Mouse (Mus musculus) kidney, embryonic 16.5 days (tissue): ENCODE results near the gene 9430097D07Rik. TPM values are rescaled to one million over a fixed set of nuclear protein-coding genes. Genes with fewer than 3 reads are reported as not detected.

ENCODE experiments used
- ATAC-seq: fragments of 200-750 bp; cut with Nextera tagmentation; 2 replicates; pipeline ENCODE4 v1.8.0; 2017; ENCODE audit warnings: moderate TSS enrichment; ENCODE audit not compliant: low FRiP score, low TSS enrichment
- H3K27ac ChIP-seq: fragments of 300-500 bp; sonication (generic); 2 replicates; pipeline ENCODE4 v1.5.1; 2014; ENCODE audit warnings: low read length
- H3K27me3 ChIP-seq: fragments of 300-500 bp; sonication (generic); 2 replicates; pipeline ENCODE4 v1.6.1; 2014; ENCODE audit warnings: low read length, control low read depth, mixed read lengths; ENCODE audit not compliant: insufficient read depth
- H3K36me3 ChIP-seq: fragments of 300-500 bp; sonication (generic); 2 replicates; pipeline ENCODE4 v1.6.1; 2014; ENCODE audit warnings: low read length, control low read depth, mixed read lengths; ENCODE audit not compliant: insufficient read depth
- H3K4me1 ChIP-seq: fragments of 300-500 bp; sonication (generic); 2 replicates; pipeline ENCODE4 v1.6.1; 2014; ENCODE audit warnings: low read length, control low read depth, mixed read lengths; ENCODE audit not compliant: insufficient read depth
- H3K4me2 ChIP-seq: fragments of 300-500 bp; sonication (generic); replicated peaks from 2 replicates; pipeline ENCODE4 v1.6.1; 2014; ENCODE audit warnings: low read depth, low read length
- H3K4me3 ChIP-seq: fragments of 300-500 bp; sonication (generic); 2 replicates; pipeline ENCODE4 v1.5.1; 2014; ENCODE audit warnings: mild to moderate bottlenecking, low read length
- H3K9ac ChIP-seq: fragments of 300-500 bp; sonication (generic); replicated peaks from 2 replicates; pipeline ENCODE4 v1.6.1; 2014; ENCODE audit warnings: low read length
- H3K9me3 ChIP-seq: fragments of 300-500 bp; sonication (generic); 2 replicates; pipeline ENCODE4 v1.6.1; 2016; ENCODE audit warnings: low read length, control low read depth
- WGBS: fragments of 180-500 bp; shearing (Covaris S2); extraction: QIAGEN DNeasy Blood & Tissue Kit; methylation state at CpG from one replicate; pipeline ENCODE4 v1.1.7; 2014; 5-methylcytosine and 5-hydroxymethylcytosine counted together
- polyA plus RNA-seq: library from polyadenylated mRNA; unstranded; fragments of >200 nt; fragmentation: Nextera tagmentation; extraction: Ambion mirVana; gene quantifications from 2 replicates; pipeline ENCODE4 v1.2.1, GENCODE M21; 2015

The 9430097D07Rik gene
- polyA plus RNA-seq, 1 experiment from 2014 or later = 0.16 TPM

DNA sequence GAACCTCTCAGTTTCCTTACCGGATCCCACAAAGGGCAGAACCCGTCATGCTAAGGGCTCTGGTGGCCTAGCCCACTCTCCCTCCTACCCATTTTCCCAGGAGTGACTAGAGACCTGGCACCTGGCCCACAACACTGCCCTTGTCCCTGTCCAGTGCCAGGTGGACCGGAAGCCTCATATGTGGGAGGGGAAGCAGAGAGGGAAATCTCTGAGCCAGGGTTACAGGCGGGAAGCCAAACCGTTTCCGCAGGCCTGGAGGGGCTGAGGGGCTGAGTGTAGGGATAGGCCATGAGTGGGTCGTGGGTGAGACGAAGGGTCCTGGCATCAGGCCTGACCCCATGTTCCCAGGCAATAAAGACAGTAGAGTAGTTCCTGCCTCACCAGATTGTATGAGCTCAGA lies 23.0 kb upstream of the 9430097D07Rik start:
- no peaks in the 10 kb centered on the region for H3K27me3 ChIP-seq
- H3K4me1 ChIP-seq = peaks cover 9% of the 10 kb centered on the region
- WGBS = 61% methylated on average over 8 of the region's 8 CpGs
- 0 out of 2 replicates have a peak, but pooled peaks cover 2% of the 10 kb centered on the region for H3K36me3 ChIP-seq
- H3K27ac ChIP-seq = no peak overlapping the region
- no peak for ATAC-seq
- H3K4me2 ChIP-seq = no peak overlapping the region
- no peak overlapping the region for H3K4me3 ChIP-seq
- no peak overlapping the region for H3K9ac ChIP-seq
- H3K9me3 ChIP-seq = no peaks in the 10 kb centered on the region

DNA sequence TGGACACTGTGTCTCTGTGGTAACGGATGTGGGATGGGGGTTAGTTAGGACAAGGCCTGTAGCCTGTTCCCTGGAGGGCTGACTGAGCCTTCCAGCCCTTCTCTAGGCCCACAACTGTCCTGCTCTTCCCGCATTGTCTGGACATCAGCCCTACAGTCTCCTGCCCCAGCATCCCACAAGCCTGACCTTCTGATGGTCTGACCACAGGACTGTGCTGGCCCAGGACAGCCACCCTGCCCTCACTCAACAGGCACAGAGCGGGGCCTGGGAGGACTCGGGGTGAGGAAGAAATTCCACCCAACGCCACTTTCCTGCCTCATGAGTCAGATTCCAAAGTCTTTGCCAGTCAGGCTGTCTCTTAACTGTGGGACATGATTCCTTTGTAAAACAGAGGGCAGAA lies 22.2 kb upstream of the 9430097D07Rik start:
- Histone ChIP-seq H3K4me1 (peaks cover 9% of the 10 kb centered on the region), H3K4me2 (no peak overlapping the region), H3K9ac (no peak overlapping the region), H3K9me3 (no peaks in the 10 kb centered on the region), H3K4me3 (no peak overlapping the region), H3K27ac (no peak overlapping the region), H3K36me3 (0 out of 2 replicates have a peak, but pooled peaks cover 2% of the 10 kb centered on the region), H3K27me3 (no peaks in the 10 kb centered on the region)
- 89% methylated on average over 5 of the region's 5 CpGs for WGBS
- ATAC-seq = no peak

DNA sequence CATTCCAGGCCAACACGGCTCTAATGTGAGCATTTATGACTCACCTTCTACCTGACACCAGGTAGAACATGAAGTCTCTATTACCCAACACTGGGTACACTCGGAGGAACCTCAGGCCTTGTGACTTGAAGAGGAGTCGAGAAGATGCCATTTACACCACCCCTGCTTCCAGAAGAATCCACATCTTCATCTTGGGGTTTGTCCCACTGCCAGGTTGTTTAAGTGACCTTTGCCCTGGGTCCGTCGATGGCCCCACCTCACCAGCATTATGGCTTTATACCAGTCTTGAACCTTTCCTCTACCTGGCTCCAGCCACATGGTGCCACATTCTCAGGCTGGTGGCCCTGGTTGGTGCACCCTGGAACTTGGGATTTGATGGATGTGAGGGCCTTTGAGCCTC lies 21.8 kb upstream of the 9430097D07Rik start:
- ATAC-seq = no peak
- no peaks in the 10 kb centered on the region for H3K27me3 ChIP-seq
- H3K9ac ChIP-seq = no peak overlapping the region
- 85% methylated on average over 5 of the region's 5 CpGs for WGBS
- H3K27ac ChIP-seq = no peak overlapping the region
- peaks cover 4% of the 10 kb centered on the region for H3K4me1 ChIP-seq
- H3K4me3 ChIP-seq = no peak overlapping the region
- no peaks in the 10 kb centered on the region for H3K9me3 ChIP-seq
- H3K4me2 ChIP-seq = no peak overlapping the region
- H3K36me3 ChIP-seq = 0 out of 2 replicates have a peak, but pooled peaks cover 2% of the 10 kb centered on the region

DNA sequence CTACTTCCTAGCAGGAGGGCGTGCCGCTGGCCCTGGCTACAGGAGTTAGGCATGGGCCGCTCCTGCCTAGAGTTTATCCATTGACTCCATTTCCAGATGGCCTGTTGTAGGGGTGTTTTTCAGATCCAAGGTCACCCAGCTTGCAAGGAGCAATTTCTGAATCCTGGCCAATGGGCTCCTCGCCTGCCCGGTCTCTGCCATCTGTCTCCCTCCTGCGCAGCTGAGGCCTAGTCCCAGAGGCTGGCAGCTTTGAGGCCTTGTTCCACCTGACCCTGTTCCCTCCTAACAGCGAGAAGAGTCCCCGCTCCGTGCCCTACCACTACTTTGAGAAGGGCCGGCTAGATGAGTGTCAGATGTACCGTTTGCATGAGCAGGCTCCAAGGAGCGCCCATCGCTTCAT lies 21.2 kb upstream of the 9430097D07Rik start:
- Histone ChIP-seq H3K9me3 (no peaks in the 10 kb centered on the region), H3K4me1 (peaks cover 4% of the 10 kb centered on the region; the same call in 1 of the 2 replicates), H3K4me2 (no peak overlapping the region), H3K27ac (no peak overlapping the region), H3K36me3 (0 out of 2 replicates have a peak, but pooled peaks cover 2% of the 10 kb centered on the region), H3K27me3 (no peaks in the 10 kb centered on the region), H3K4me3 (no peak overlapping the region), H3K9ac (no peak overlapping the region)
- ATAC-seq = no peak
- 91% methylated on average over 13 of the region's 13 CpGs for WGBS

DNA sequence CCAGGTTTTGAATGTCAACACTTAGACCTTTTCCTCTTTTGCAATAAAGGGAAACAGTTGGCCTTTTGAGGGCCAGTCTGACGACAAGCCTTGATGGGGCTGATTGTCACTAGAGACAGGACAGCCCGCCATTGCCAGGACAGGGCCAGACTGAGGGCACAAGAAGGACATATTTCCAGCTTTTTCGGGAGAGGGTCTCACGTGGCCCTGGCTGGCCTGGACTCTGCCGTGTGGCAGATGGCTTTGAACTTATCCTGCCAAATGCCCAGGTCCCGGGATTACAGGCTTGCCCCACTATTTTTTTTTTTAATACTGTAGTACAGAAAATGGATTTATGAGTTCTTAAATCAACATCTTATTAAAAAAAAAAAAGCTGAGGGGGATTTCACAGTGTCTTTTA lies 15.8 kb upstream of the 9430097D07Rik start:
- 0 out of 2 replicates have a peak, but pooled peaks cover 2% of the 10 kb centered on the region for H3K36me3 ChIP-seq
- no peak overlapping the region for H3K9ac ChIP-seq
- H3K9me3 ChIP-seq = no peaks in the 10 kb centered on the region
- 55% methylated on average over 6 of the region's 6 CpGs for WGBS
- ATAC-seq = no peak
- no peak overlapping the region for H3K4me2 ChIP-seq
- peaks cover 16% of the 10 kb centered on the region for H3K4me1 ChIP-seq
- no peak overlapping the region for H3K27ac ChIP-seq
- H3K4me3 ChIP-seq = no peak overlapping the region
- H3K27me3 ChIP-seq = no peaks in the 10 kb centered on the region

DNA sequence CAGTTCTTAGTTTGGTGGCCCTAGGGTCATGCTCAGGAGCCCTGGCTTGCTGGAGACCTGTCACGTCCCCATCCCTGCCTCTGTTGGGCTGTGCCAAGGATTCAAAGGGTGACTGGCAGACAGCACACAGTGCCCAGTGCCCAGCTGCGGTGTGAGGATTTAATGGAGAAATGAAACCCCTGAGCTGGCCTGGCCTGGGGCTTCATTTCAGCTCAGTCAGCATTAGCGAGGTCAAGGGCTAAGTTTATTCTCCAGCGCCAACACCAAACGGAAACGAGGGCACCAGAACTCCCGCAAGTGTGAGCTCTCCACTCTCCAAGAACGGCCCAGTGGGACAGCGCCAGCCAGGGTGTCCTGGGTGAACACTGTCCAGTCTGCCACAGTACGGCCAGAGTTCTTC lies 14.7 kb upstream of the 9430097D07Rik start:
- Histone ChIP-seq H3K27me3 (no peaks in the 10 kb centered on the region), H3K4me3 (no peak overlapping the region), H3K4me2 (no peak overlapping the region), H3K4me1 (peaks cover 16% of the 10 kb centered on the region), H3K36me3 (0 out of 2 replicates have a peak, but pooled peaks cover 2% of the 10 kb centered on the region), H3K9ac (no peak overlapping the region), H3K27ac (no peak overlapping the region), H3K9me3 (no peaks in the 10 kb centered on the region)
- WGBS = 52% methylated on average over 10 of the region's 10 CpGs
- no peak for ATAC-seq

DNA sequence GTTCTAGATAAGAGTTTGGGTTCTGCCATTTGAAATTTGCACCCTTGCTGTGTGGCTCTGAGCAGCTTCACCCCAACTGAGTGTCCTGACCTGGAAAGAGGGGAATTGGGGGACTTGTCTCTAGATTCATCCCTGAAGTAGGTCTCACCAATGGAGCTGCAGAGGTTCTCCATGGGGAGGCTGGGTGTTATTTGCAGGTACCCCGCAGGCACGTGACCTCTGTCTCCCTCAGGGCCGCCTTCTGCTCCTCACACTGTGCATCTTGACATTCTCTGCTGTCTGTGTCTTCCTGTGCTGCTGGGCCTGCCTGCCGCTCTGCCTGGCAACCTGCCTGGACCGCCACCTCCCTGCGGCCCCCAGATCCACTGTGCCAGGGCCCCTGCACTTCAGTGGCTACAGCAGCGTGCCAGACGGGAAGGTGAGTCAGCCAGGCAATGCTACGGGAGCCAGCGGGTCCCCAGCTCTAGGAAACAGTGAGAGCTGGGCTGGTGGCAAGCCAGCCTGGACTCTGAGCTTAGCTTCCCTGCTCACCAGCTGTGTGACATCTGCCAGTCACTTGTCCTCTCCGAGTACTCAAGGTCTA lies 13.8 kb upstream of the 9430097D07Rik start:
- Histone ChIP-seq H3K4me2 (no peak overlapping the region), H3K36me3 (0 out of 2 replicates have a peak, but pooled peaks cover 2% of the 10 kb centered on the region), H3K9ac (no peak overlapping the region), H3K9me3 (no peaks in the 10 kb centered on the region), H3K27ac (no peak overlapping the region), H3K4me3 (no peak overlapping the region), H3K4me1 (peaks cover 16% of the 10 kb centered on the region), H3K27me3 (no peaks in the 10 kb centered on the region)
- no peak for ATAC-seq
- 71% methylated on average over 11 of the region's 11 CpGs for WGBS

DNA sequence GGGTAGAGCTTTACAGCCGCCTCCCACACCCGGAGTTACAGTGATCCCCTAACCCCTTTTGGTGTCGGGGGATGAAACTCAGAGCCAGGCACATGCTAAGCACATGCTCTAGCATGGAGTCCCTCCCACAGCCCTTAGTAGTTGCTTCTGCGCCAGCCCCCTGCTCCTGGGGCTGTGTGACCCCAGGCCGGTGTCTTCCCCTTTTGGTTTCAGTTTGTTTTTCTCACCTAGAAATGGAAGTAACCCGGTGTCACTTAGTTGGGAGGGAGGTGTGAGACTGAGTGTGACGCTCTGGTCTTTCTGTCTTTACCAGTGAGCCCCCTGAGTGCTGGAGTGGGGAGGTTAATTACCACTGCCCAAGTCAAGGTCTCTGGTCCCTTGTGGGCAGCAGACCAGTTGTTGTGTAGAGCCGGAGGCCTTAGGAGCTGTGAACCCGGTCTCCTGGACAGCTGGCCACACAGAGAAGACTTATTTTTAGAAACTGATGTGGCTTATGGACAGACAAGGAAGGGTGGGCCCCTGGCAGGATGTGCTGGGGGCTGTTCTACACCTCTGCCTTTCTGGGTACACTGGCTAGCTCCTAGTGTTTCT lies 12.3 kb upstream of the 9430097D07Rik start:
- ATAC-seq = no peak
- H3K36me3 ChIP-seq = no peaks in the 10 kb centered on the region
- H3K27ac ChIP-seq = peak overlapping the region; percentile 72; the same call in 1 of the 2 replicates
- H3K4me3 ChIP-seq = peak overlapping the region; percentile 63
- peak overlapping the region; percentile 71 for H3K4me2 ChIP-seq
- 18% methylated on average over 9 of the region's 9 CpGs for WGBS
- peak overlapping the region; percentile 80 for H3K9ac ChIP-seq
- no peaks in the 10 kb centered on the region for H3K27me3 ChIP-seq
- peaks cover 20% of the 10 kb centered on the region for H3K4me1 ChIP-seq
- H3K9me3 ChIP-seq = no peaks in the 10 kb centered on the region

DNA sequence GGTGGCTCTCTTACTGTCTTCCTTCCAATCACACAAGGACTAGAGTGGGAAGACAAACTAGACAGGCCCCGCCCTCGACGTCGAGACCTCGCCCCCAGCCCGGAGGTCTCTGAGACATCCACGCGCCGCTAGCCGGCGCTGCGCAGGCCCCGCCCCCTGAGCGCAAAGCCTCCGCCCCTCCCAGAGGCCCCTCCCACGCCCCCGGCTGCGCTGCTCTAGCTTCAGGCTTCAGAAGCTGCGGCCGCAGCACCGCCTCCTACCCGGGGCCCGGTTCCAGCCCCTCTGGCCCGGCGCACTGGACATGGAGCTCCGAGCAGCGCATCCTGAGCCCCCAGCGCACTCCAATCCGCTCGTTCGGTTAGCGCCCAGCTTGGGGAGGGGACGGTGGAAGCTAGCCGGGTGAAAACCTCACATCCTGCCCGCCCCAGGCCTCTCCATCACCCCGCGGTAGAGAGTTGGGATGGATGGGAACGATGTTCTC lies 11.4 kb upstream of the 9430097D07Rik start, which contains the start of gene St6galnac4:
Gene St6galnac4 (plus strand): TSS at position 225 of the 481 bp plus-strand sequence.
- peaks cover 20% of the 10 kb centered on the region for H3K4me1 ChIP-seq
- ATAC-seq = peak; percentile 88
- no peaks in the 10 kb centered on the region for H3K36me3 ChIP-seq
- under 1% methylated on average over 38 of the region's 38 CpGs for WGBS
- no peaks in the 10 kb centered on the region for H3K27me3 ChIP-seq
- H3K27ac ChIP-seq = peak within 1 kb of the TSS; percentile 72
- peak within 1 kb of the TSS; percentile 63 for H3K4me3 ChIP-seq
- peak within 1 kb of the TSS; percentile 71 for H3K4me2 ChIP-seq
- peak within 1 kb of the TSS; percentile 80 for H3K9ac ChIP-seq
- H3K9me3 ChIP-seq = no peaks in the 10 kb centered on the region

DNA sequence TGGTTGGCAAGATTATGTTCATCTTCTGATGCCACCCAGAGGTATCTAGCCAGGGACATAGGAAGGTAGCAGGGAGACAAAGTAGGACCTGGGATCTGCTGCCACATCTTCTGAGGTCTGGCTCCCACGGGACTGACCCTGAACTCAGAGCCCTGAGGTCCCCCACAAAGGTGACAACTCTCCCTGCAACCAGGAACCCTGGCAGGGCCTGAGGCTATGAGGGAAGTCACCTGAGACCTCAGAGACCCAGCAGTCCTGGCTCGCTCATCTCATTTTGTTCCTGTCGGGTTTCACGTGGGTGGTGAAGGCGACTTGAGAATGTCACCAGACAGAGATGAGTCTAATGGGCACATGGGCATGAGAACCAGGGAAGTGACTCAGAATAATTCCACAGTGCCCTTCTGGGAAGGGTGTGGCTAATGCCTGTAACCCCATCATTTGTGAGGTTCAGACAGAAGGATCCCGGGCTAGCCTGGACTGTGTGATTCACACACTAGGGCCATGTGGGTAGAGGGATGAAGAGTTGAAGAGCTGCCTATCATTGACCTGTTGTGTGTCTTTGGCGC lies 9.7 kb upstream of the 9430097D07Rik start:
- no peaks in the 10 kb centered on the region for H3K36me3 ChIP-seq
- no peaks in the 10 kb centered on the region for H3K9me3 ChIP-seq
- WGBS = 79% methylated on average over 7 of the region's 7 CpGs
- no peak for ATAC-seq
- no peak overlapping the region for H3K4me3 ChIP-seq
- H3K4me2 ChIP-seq = no peak overlapping the region
- no peaks in the 10 kb centered on the region for H3K27me3 ChIP-seq
- peaks cover 20% of the 10 kb centered on the region for H3K4me1 ChIP-seq
- no peak overlapping the region for H3K9ac ChIP-seq
- H3K27ac ChIP-seq = no peak overlapping the region
